Mouse (Mus musculus) embryo, embryonic 9.5 days (tissue): ENCODE results near the gene Prkcq.

Experiments used
- DNase-seq: peaks from one replicate; pipeline ENCODE4 v3.0.0-alpha.2; 2017; ENCODE audit errors: extremely low spot score

Gene Prkcq

GRCm38 (mm10) chr2:11171754-11172501, at the start of gene Prkcq:
TSS of gene Prkcq (plus strand) at chr2:11172108.
- peak; percentile 77 for DNase-seq

GRCm38 (mm10) chr2:11130881-11131280, 41.0 kb upstream of the Prkcq start:
- no peak for DNase-seq

- DNase-seq = no peak
Observed at GRCm38 (mm10) chr2:11135718-11136117, 36.2 kb upstream of the Prkcq start.

- DNase-seq = no peak
Observed at GRCm38 (mm10) chr2:11138076-11138475, 33.8 kb upstream of the Prkcq start.

- no peak for DNase-seq
Observed at GRCm38 (mm10) chr2:11139518-11140152, 32.3 kb upstream of the Prkcq start.

- no peak for DNase-seq
Observed at GRCm38 (mm10) chr2:11140385-11140784, 31.5 kb upstream of the Prkcq start.

GRCm38 (mm10) chr2:11149091-11149490, 22.8 kb upstream of the Prkcq start:
- no peak for DNase-seq

GRCm38 (mm10) chr2:11150975-11151374, 20.9 kb upstream of the Prkcq start:
- no peak for DNase-seq

GRCm38 (mm10) chr2:11151655-11152323, 20.1 kb upstream of the Prkcq start:
- no peak for DNase-seq

GRCm38 (mm10) chr2:11159641-11160040, 12.3 kb upstream of the Prkcq start:
- no peak for DNase-seq

GRCm38 (mm10) chr2:11160696-11161095, 11.2 kb upstream of the Prkcq start:
- no peak for DNase-seq

- no peak for DNase-seq
Observed at GRCm38 (mm10) chr2:11161336-11161735, 10.6 kb upstream of the Prkcq start.

GRCm38 (mm10) chr2:11162701-11163100, 9.2 kb upstream of the Prkcq start:
- no peak for DNase-seq

- DNase-seq = no peak
Observed at GRCm38 (mm10) chr2:11164170-11164569, 7.7 kb upstream of the Prkcq start.

- DNase-seq = no peak
Observed at GRCm38 (mm10) chr2:11169721-11170335, 2.1 kb upstream of the Prkcq start.

GRCm38 (mm10) chr2:11172831-11173414, 1.0 kb downstream of the Prkcq start:
- DNase-seq = no peak

- DNase-seq = no peak
Observed at GRCm38 (mm10) chr2:11173521-11173920, 1.6 kb downstream of the Prkcq start.

GRCm38 (mm10) chr2:11174101-11174500, 2.2 kb downstream of the Prkcq start:
- DNase-seq = no peak

GRCm38 (mm10) chr2:11177880-11178279, 6.0 kb downstream of the Prkcq start:
- DNase-seq = no peak

GRCm38 (mm10) chr2:11181510-11181909, 9.6 kb downstream of the Prkcq start:
- no peak for DNase-seq

GRCm38 (mm10) chr2:11182096-11182495, 10.2 kb downstream of the Prkcq start:
- no peak for DNase-seq

- no peak for DNase-seq
Observed at GRCm38 (mm10) chr2:11183991-11184390, 12.1 kb downstream of the Prkcq start.
